Comparison of ENCODE assay signal across 11 mouse cellular contexts in the genomic region with DNA sequence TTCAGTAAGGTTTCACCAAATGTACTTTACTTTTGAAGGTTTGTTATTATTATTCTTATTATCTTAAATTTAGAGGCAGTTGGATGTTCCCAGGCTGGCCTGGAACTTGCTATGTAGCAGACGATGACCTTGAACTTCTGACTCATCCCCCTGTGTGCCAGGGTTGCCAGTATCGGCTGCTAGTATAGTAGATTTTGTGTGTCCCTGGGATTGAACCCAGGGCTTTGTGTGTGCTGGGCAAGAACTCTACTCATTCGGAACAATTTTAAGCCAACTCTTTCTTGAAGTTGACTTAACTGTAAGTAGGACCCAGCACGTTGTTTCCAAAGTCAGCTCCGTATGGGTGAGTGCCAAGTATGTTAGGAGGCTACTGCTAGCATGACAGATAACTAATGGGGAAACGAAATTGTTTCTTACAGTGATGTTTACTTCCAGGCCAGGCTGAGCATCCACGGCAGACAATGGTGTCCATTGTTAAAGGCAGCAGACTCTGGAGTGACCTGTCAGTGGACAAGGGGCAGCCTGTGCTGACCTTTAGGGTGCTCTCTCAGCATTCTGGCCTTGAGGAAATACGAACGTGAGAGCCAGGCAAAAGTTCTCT. TPM values are rescaled to one million over a fixed set of nuclear protein-coding genes. Genes with fewer than 3 reads are reported as not detected.
DNase-seq lines count a peak whose midpoint lies in the region; ATAC-seq and TF ChIP-seq lines count a peak whose summit lies in the region.
"Had no signal": no experiment of that assay in that cellular context is flagged by ENCODE, and none has a peak within 500 bp of the region (broad histone marks: within the 10 kb centered on the region; RNA-seq: fewer than 3 reads in every experiment).

No protein-coding gene starts in this region.

- no peak for DNase-seq in gastrocnemius, adult 2 months
- no peak for DNase-seq in gastrocnemius, postnatal 25 days
- no peak for DNase-seq in midbrain, embryonic 11.5 days (ENCODE audit: low spot score, missing footprints)
- no peak for DNase-seq in midbrain, embryonic 14.5 days
- peak; percentile 53 to 63 for DNase-seq in adrenal gland, postnatal 36 days
- DNase-seq in lung, postnatal 25 days (ENCODE audit: low spot score) = peak; percentile 49
- no peak for DNase-seq in gastrocnemius, postnatal 36 days
- DNase-seq: liver; right cerebral cortex, postnatal 14 days; thymus, adult 2 months had no signal

- 43% methylated on average over 9 of the region's 9 CpGs for WGBS in midbrain, embryonic 11.5 days
- WGBS in midbrain, embryonic 14.5 days = 43% methylated on average over 9 of the region's 9 CpGs

- no peak overlapping the region for H3K9ac ChIP-seq in midbrain, embryonic 11.5 days (ENCODE audit: low read length)
- no peak overlapping the region for H3K9ac ChIP-seq in midbrain, embryonic 14.5 days (replicated peaks; ENCODE audit: low read length)

- H3K4me1 ChIP-seq in midbrain, embryonic 11.5 days (ENCODE audit: control insufficient read depth, insufficient read depth, low read length) = peaks cover 54% of the 10 kb centered on the region
- peaks cover 65% of the 10 kb centered on the region for H3K4me1 ChIP-seq in midbrain, embryonic 14.5 days (ENCODE audit: control insufficient read depth, insufficient read depth, low read length)

- no peaks in the 10 kb centered on the region for H3K9me3 ChIP-seq in midbrain, embryonic 11.5 days (ENCODE audit: control insufficient read depth, low read length)
- H3K9me3 ChIP-seq in midbrain, embryonic 14.5 days (ENCODE audit: control insufficient read depth, low read length) = no peaks in the 10 kb centered on the region

- H3K27ac ChIP-seq in gastrocnemius, adult 2 months = peak overlapping the region; percentile 28; the same call in 1 of the 2 replicates
- no peak overlapping the region for H3K27ac ChIP-seq in midbrain, embryonic 11.5 days (ENCODE audit: low read depth, low read length)
- H3K27ac ChIP-seq in midbrain, embryonic 14.5 days (replicated peaks; ENCODE audit: low read depth, low read length) = no peak overlapping the region

- ATAC-seq in midbrain, embryonic 11.5 days (ENCODE audit: low FRiP score) = no peak
- ATAC-seq in midbrain, embryonic 14.5 days (ENCODE audit: low FRiP score, low TSS enrichment) = no peak
- ATAC-seq in cerebellum, adult (ENCODE audit: insufficient number of reproducible peaks, low FRiP score, low TSS enrichment) = no peak

- no peaks in the 10 kb centered on the region for H3K27me3 ChIP-seq in midbrain, embryonic 11.5 days (ENCODE audit: control insufficient read depth, insufficient read depth, low read length)
- H3K27me3 ChIP-seq in midbrain, embryonic 14.5 days (ENCODE audit: control insufficient read depth, insufficient read depth, low read length) = no peaks in the 10 kb centered on the region

- TF ChIP-seq CTCF in gastrocnemius, adult 2 months (IDR thresholded peaks at IDR 0.05) = no peak

- intact Hi-C loops in gastrocnemius, adult 2 months (cut with DNase I) = loop anchor here (5.0 kb wide), 1 partner anchor 131 kb away; no protein-coding TSS in a partner anchor
- intact Hi-C loops in gastrocnemius, postnatal 36 days (cut with DNase I) = loop anchor here (5.0 kb wide), 1 partner anchor 76 kb away; no protein-coding TSS in a partner anchor

- H3K36me3 ChIP-seq in midbrain, embryonic 11.5 days (ENCODE audit: control insufficient read depth, insufficient read depth, low read length) = no peaks in the 10 kb centered on the region
- H3K36me3 ChIP-seq in midbrain, embryonic 14.5 days (ENCODE audit: control insufficient read depth, insufficient read depth, low read length) = no peaks in the 10 kb centered on the region

- no peak overlapping the region for H3K4me3 ChIP-seq in gastrocnemius, adult 2 months
- no peak overlapping the region for H3K4me3 ChIP-seq in midbrain, embryonic 11.5 days (ENCODE audit: low read depth, low read length)
- H3K4me3 ChIP-seq in midbrain, embryonic 14.5 days (replicated peaks; ENCODE audit: low read depth, low read length) = no peak overlapping the region

- H3K4me2 ChIP-seq in midbrain, embryonic 11.5 days = 0 out of 2 replicates have a peak overlapping the region, but pooled peaks have one; percentile 8
- no peak overlapping the region for H3K4me2 ChIP-seq in midbrain, embryonic 14.5 days (ENCODE audit: low read length)

RNA-seq across cellular contexts. Expression of gene Arid1b, which starts 7.5 kb away (rescaled TPM):
- 10 to 100 TPM; 35.1 to 35.6 TPM for total RNA-seq in gastrocnemius, adult 2 months (2021)
- 10 to 100 TPM; 29.2 to 29.7 TPM for total RNA-seq in gastrocnemius, postnatal 25 days (2021)
- polyA plus RNA-seq in midbrain, embryonic 11.5 days (2014; fragmentation: Nextera tagmentation; extraction: Ambion mirVana) = 11.6 and 12.2 TPM in 2 replicates
- 22.8 and 23.8 TPM in 2 replicates for polyA plus RNA-seq in midbrain, embryonic 14.5 days (2014; fragmentation: Nextera tagmentation; extraction: Ambion mirVana)
- total RNA-seq in adrenal gland, postnatal 36 days (2021) = 10 to 100 TPM; 58.6 to 65.2 TPM
- total RNA-seq in gastrocnemius, postnatal 36 days (2021) = 10 to 100 TPM; 28.6 to 31.6 TPM

Comparison
In these comparisons a context has a peak if more than half of its experiments do, and no peak if none do; other contexts are left out.
1. DNase-seq: peak in adrenal gland, postnatal 36 days (2 of 2) and lung, postnatal 25 days (single experiment); none in gastrocnemius, adult 2 months (single experiment), gastrocnemius, postnatal 25 days (single experiment), midbrain, embryonic 11.5 days (single experiment), midbrain, embryonic 14.5 days (single experiment) and gastrocnemius, postnatal 36 days (0 of 2).